Mouse (Mus musculus) heart, embryonic 11.5 days (tissue): ENCODE measurements around the gene Gm21913. TPM values are rescaled to one million over a fixed set of nuclear protein-coding genes. Genes with fewer than 3 reads are reported as not detected.
"Not testable (repeated sequence)": the region's sequence is repeated elsewhere in the genome, so short reads cannot be mapped to it uniquely, and the experiment has no call there.

ENCODE experiments used
- ATAC-seq: fragments of 200-750 bp; cut with Nextera tagmentation; replicated peaks from 2 replicates; pipeline ENCODE4 v1.8.0; 2017; ENCODE audit warnings: moderate library complexity; ENCODE audit not compliant: insufficient number of reproducible peaks, low FRiP score, low TSS enrichment
- H3K27ac ChIP-seq: fragments of 300-500 bp; sonication (generic); 2 replicates; pipeline ENCODE4 v1.5.1; 2014; ENCODE audit warnings: mild to moderate bottlenecking, low read depth, low read length
- H3K27me3 ChIP-seq: fragments of 300-500 bp; sonication (generic); 2 replicates; pipeline ENCODE4 v1.6.1; 2014; ENCODE audit warnings: mild to moderate bottlenecking, low read length, mixed read lengths; ENCODE audit not compliant: control insufficient read depth, insufficient read depth
- H3K36me3 ChIP-seq: fragments of 300-500 bp; sonication (generic); 2 replicates; pipeline ENCODE4 v1.6.1; 2014; ENCODE audit warnings: mild to moderate bottlenecking, low read length, moderate library complexity, mixed read lengths; ENCODE audit not compliant: control insufficient read depth, insufficient read depth
- H3K4me1 ChIP-seq: fragments of 300-500 bp; sonication (generic); 2 replicates; pipeline ENCODE4 v1.6.1; 2014; ENCODE audit warnings: low read length; ENCODE audit not compliant: control insufficient read depth, insufficient read depth
- H3K4me2 ChIP-seq: fragments of 300-500 bp; sonication (generic); 2 replicates; pipeline ENCODE4 v1.6.1; 2014; ENCODE audit warnings: mild to moderate bottlenecking, moderate library complexity
- H3K4me3 ChIP-seq: fragments of 300-500 bp; sonication (generic); 2 replicates; pipeline ENCODE4 v1.5.1; 2014; ENCODE audit warnings: low read depth, low read length
- H3K9ac ChIP-seq: fragments of 300-500 bp; sonication (generic); 2 replicates; pipeline ENCODE4 v1.6.1; 2014; ENCODE audit warnings: mild to moderate bottlenecking, low read depth, low read length, moderate library complexity
- H3K9me3 ChIP-seq: fragments of 300-500 bp; sonication (generic); replicated peaks from 2 replicates; pipeline ENCODE4 v1.6.1; 2016; ENCODE audit warnings: low read length; ENCODE audit not compliant: control insufficient read depth
- WGBS: fragments of 180-500 bp; shearing (Covaris S2); extraction: QIAGEN DNeasy Blood & Tissue Kit; methylation state at CpG from one replicate; pipeline ENCODE4 v1.1.7; 2014; ENCODE audit not compliant: insufficient replicate concordance; 5-methylcytosine and 5-hydroxymethylcytosine counted together
- polyA plus RNA-seq: library from polyadenylated mRNA; unstranded; fragments of >200 nt; fragmentation: Nextera tagmentation; extraction: Ambion mirVana; gene quantifications from 2 replicates; pipeline ENCODE4 v1.2.1, GENCODE M21; 2014

Gm21913 gene
- polyA plus RNA-seq: not detected in 2 replicates

DNA sequence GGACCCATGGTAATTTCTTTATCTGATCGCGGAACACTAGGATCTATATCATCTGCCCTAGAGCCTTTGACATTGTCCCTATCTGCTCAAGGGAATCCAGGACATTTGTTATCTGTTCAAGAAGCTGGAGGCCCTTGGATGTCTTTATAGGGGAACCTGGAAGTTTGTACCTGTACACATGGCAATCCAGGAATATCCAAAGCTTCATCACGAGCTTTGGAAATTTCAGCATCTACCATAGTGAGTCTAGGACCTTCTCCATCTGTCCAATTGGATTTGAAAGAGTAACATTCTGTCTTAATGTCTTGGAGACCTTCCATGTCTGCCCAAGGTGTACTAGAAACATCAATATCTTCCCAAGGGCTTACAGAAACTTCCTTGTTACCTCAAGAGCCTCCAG lies at the start of gene Gm21913:
Gene Gm21913, plus strand, starts transcription at position 301 of the 400 bp plus-strand sequence.
- not testable (repeated sequence) for H3K9me3 ChIP-seq, H3K9ac ChIP-seq, H3K4me2 ChIP-seq, H3K27me3 ChIP-seq, H3K4me1 ChIP-seq, ATAC-seq, H3K27ac ChIP-seq, H3K4me3 ChIP-seq, H3K36me3 ChIP-seq
- WGBS: no CpG with 5 or more reads among the region's 3 CpGs

Other genes with a start within 250 kb of the Gm21913 start
- gene Gm29110, start 153.4 kb upstream of the Gm21913 start, polyA plus RNA-seq: not detected in 2 replicates